Mouse (Mus musculus) liver, embryonic 16.5 days (tissue): ENCODE measurements around the gene Tcf20. TPM values are rescaled to one million over a fixed set of nuclear protein-coding genes. Genes with fewer than 3 reads are reported as not detected.
"Not testable (repeated sequence)": the region's sequence is repeated elsewhere in the genome, so short reads cannot be mapped to it uniquely, and the experiment has no call there.

Experiments used
- ATAC-seq: fragments of 200-750 bp; cut with Nextera tagmentation; 2 replicates; pipeline ENCODE4 v1.8.0; 2017; ENCODE audit warnings: low read depth, mild to moderate bottlenecking, moderate number of reproducible peaks, moderate library complexity
- H3K27ac ChIP-seq: fragments of 300-500 bp; sonication (generic); 2 replicates; pipeline ENCODE4 v1.5.1; 2014; ENCODE audit warnings: mild to moderate bottlenecking, low read length
- H3K27me3 ChIP-seq: fragments of 300-500 bp; sonication (generic); 2 replicates; pipeline ENCODE4 v1.6.1; 2014; ENCODE audit warnings: low read depth, low read length, mixed read lengths; ENCODE audit not compliant: control insufficient read depth, insufficient read depth
- H3K36me3 ChIP-seq: fragments of 300-500 bp; sonication (generic); 2 replicates; pipeline ENCODE4 v1.6.1; 2014; ENCODE audit warnings: mild to moderate bottlenecking; ENCODE audit not compliant: control insufficient read depth, insufficient read depth
- H3K4me1 ChIP-seq: fragments of 300-500 bp; sonication (generic); 2 replicates; pipeline ENCODE4 v1.6.1; 2014; ENCODE audit warnings: low read depth, low read length, mixed read lengths; ENCODE audit not compliant: control insufficient read depth
- H3K4me2 ChIP-seq: fragments of 300-500 bp; sonication (generic); 2 replicates; pipeline ENCODE4 v1.6.1; 2014; ENCODE audit warnings: low read depth, low read length, mixed read lengths
- H3K4me3 ChIP-seq: fragments of 300-500 bp; sonication (generic); 2 replicates; pipeline ENCODE4 v1.5.1; 2014; ENCODE audit warnings: low read depth, mild to moderate bottlenecking, low read length
- H3K9ac ChIP-seq: fragments of 300-500 bp; sonication (generic); 2 replicates; pipeline ENCODE4 v1.6.1; 2014; ENCODE audit warnings: low read depth, low read length
- H3K9me3 ChIP-seq: fragments of 300-500 bp; sonication (generic); replicated peaks from 2 replicates; pipeline ENCODE4 v1.6.1; 2016; ENCODE audit warnings: low read length; ENCODE audit not compliant: control insufficient read depth
- WGBS: fragments of 180-500 bp; shearing (Covaris S2); extraction: QIAGEN DNeasy Blood & Tissue Kit; methylation state at CpG from one replicate; pipeline ENCODE4 v1.1.7; 2014; ENCODE audit not compliant: insufficient replicate concordance; 5-methylcytosine and 5-hydroxymethylcytosine counted together
- microRNA-seq: library from miRNA; unstranded; fragments of <30 nt; microRNA quantifications from one replicate; pipeline ENCODE4, GENCODE M21; 2016
- polyA plus RNA-seq: library from polyadenylated mRNA; unstranded; fragments of >200 nt; fragmentation: Nextera tagmentation; extraction: Ambion mirVana; gene quantifications from 2 replicates; pipeline ENCODE4 v1.2.1, GENCODE M21; 2015

Gene Tcf20
- polyA plus RNA-seq, 1 experiment from 2014 or later, result 2.1 TPM

- Histone ChIP-seq H3K27ac (no peak overlapping the region), H3K27me3 (no peaks in the 10 kb centered on the region), H3K4me1 (no peaks in the 10 kb centered on the region), H3K4me3 (no peak overlapping the region), H3K9ac (no peak overlapping the region), H3K9me3 (no peaks in the 10 kb centered on the region), H3K4me2 (no peak overlapping the region), H3K36me3 (no peaks in the 10 kb centered on the region)
- whole genome bisulfite sequencing, result 40% methylated on average over 1 of the region's 1 CpGs
- no peak for ATAC-seq
These were observed 203.1 kb downstream of the Tcf20 start for GRCm38 (mm10) chr15:82784581-82784980.

- 46% methylated on average over 1 of the region's 1 CpGs for WGBS
These were observed 203.9 kb downstream of the Tcf20 start for GRCm38 (mm10) chr15:82783800-82784199.

GRCm38 (mm10) chr15:82777856-82778255, 209.8 kb downstream of the Tcf20 start:
- not testable (repeated sequence) for H3K9me3 ChIP-seq, H3K4me3 ChIP-seq, H3K9ac ChIP-seq, ATAC-seq, H3K4me1 ChIP-seq, H3K27ac ChIP-seq, H3K4me2 ChIP-seq, H3K36me3 ChIP-seq, H3K27me3 ChIP-seq
- whole genome bisulfite sequencing, result 68% methylated on average over 5 of the region's 5 CpGs

More at GRCm38 (mm10) chr15:82783800-82784199, 203.9 kb downstream of the Tcf20 start:
- no peaks in the 10 kb centered on the region for H3K27me3 ChIP-seq
- no peaks in the 10 kb centered on the region for H3K4me1 ChIP-seq
- ATAC-seq, result no peak
- no peak overlapping the region for H3K9ac ChIP-seq
- no peak overlapping the region for H3K27ac ChIP-seq
- H3K9me3 ChIP-seq, result no peaks in the 10 kb centered on the region
- H3K4me2 ChIP-seq, result no peak overlapping the region
- no peak overlapping the region for H3K4me3 ChIP-seq
- no peaks in the 10 kb centered on the region for H3K36me3 ChIP-seq

GRCm38 (mm10) chr15:82765943-82766342, 221.7 kb downstream of the Tcf20 start:
- 57% methylated on average over 2 of the region's 2 CpGs for WGBS

DNA sequence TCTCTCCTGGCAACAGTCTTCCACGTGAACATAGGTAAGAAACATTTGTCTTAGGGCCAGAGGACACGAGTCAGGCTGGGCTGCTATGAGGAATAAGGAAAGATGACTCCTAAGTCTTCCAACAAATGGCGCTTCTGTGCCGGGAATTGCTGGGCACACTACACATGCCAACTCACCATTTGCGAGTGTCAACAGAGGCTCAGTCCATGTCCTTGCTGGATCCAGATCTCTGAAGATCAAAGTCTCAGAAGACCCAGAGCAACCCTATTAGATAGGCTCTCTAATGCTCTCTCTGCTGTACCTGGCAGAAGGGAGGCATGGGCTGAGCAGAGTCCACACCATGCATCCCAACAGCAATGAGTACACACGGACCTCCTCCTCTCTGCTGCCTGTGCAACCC, 222.8 kb downstream of the Tcf20 start:
- H3K9me3 ChIP-seq, result no peaks in the 10 kb centered on the region

More at GRCm38 (mm10) chr15:82765943-82766342, 221.7 kb downstream of the Tcf20 start:
- Histone ChIP-seq H3K4me3 (no peak overlapping the region), H3K27ac (no peak overlapping the region), H3K27me3 (no peaks in the 10 kb centered on the region), H3K4me1 (no peaks in the 10 kb centered on the region), H3K9me3 (no peaks in the 10 kb centered on the region), H3K9ac (no peak overlapping the region), H3K4me2 (no peak overlapping the region), H3K36me3 (no peaks in the 10 kb centered on the region)
- peak; percentile 51 for ATAC-seq

GRCm38 (mm10) chr15:82763631-82764420, 223.8 kb downstream of the Tcf20 start, which contains the start of gene Cyp2d40:
Gene Cyp2d40, minus strand, starts transcription at chr15:82764183.
- ATAC-seq, result no peak
- H3K4me3 ChIP-seq, result no peak within 1 kb of the TSS
- 65% methylated on average over 9 of the region's 9 CpGs for WGBS
- H3K4me1 ChIP-seq, result no peaks in the 10 kb centered on the region
- H3K27me3 ChIP-seq, result no peaks in the 10 kb centered on the region
- no peak within 1 kb of the TSS for H3K4me2 ChIP-seq
- H3K9ac ChIP-seq, result no peak within 1 kb of the TSS
- no peak within 1 kb of the TSS for H3K27ac ChIP-seq
- no peaks in the 10 kb centered on the region for H3K9me3 ChIP-seq
- no peaks in the 10 kb centered on the region for H3K36me3 ChIP-seq

More for the DNA sequence above, 222.8 kb downstream of the Tcf20 start:
- WGBS, result 57% methylated on average over 6 of the region's 6 CpGs
- Histone ChIP-seq H3K4me3 (no peak overlapping the region), H3K4me1 (no peaks in the 10 kb centered on the region), H3K27ac (no peak overlapping the region), H3K9ac (no peak overlapping the region), H3K4me2 (no peak overlapping the region), H3K27me3 (no peaks in the 10 kb centered on the region), H3K36me3 (no peaks in the 10 kb centered on the region)
- ATAC-seq, result no peak

Small RNAs within 50 kb of the gene (microRNA-seq; reads per million reads assigned to microRNA genes)
- gene Gm27618, result not detected
- 2.5 reads per million, percentile 4 among the genes with 10 or more reads in this experiment for gene Mir3080

Other genes with a start within 250 kb of the Tcf20 start
- 0.07 and 0.11 TPM in 2 replicates for gene Cyp2d40, start 223.7 kb downstream of the Tcf20 start, polyA plus RNA-seq
- 141 and 169 TPM in 2 replicates for gene Cyp2d26, start 193.6 kb downstream of the Tcf20 start, polyA plus RNA-seq
- gene Nfam1, start 45.4 kb upstream of the Tcf20 start, polyA plus RNA-seq, result 12.5 and 14.3 TPM in 2 replicates
- 15.8 and 16.6 TPM in 2 replicates for gene Serhl, start 101.6 kb upstream of the Tcf20 start, polyA plus RNA-seq
- 19.4 and 20.3 TPM in 2 replicates for gene Rrp7a, start 134.9 kb upstream of the Tcf20 start, polyA plus RNA-seq
- gene Poldip3, start 161.5 kb upstream of the Tcf20 start, polyA plus RNA-seq, result 54.4 and 55.8 TPM in 2 replicates
- 142 and 171 TPM in 2 replicates for gene Cyb5r3, start 184.7 kb upstream of the Tcf20 start, polyA plus RNA-seq